ENCODE assay signal across 18 mouse cellular contexts in the genomic region with DNA sequence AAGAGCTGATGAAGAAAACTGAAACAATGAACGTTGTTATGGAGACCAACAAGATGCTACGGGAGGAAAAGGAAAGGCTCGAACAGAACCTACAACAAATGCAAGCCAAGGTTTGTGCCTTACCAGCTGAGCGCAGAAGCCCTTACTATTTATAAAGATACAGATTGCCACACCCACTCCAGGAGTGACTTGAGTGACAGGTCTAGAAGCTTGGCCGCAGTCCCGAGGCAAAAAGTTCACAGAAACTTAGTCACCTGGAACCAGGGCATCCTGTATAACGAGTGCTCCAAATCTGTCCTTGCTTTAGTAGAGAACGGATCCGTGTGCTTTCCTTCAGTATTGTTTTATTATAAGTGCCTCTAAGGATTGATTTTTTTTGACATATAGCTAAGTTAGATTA. TPM values are rescaled to one million over a fixed set of nuclear protein-coding genes. Genes with fewer than 3 reads are reported as not detected.
A peak's percentile ranks its signal among the peaks of the same experiment; 100 is the strongest.
DNase-seq lines count a peak whose midpoint lies in the region; ATAC-seq and TF ChIP-seq lines count a peak whose summit lies in the region.
"Had no signal": no experiment of that assay in that cellular context is flagged by ENCODE, and none has a peak within 500 bp of the region (broad histone marks: within the 10 kb centered on the region; RNA-seq: fewer than 3 reads in every experiment).

No protein-coding gene starts in this region.

- no peak for ATAC-seq in kidney, embryonic 14.5 days (ENCODE audit: low FRiP score, low TSS enrichment)
- ATAC-seq in heart, embryonic 15.5 days (replicated peaks; ENCODE audit: insufficient number of reproducible peaks, insufficient read depth, low FRiP score, low read depth), result 0 out of 2 replicates have a peak, but pooled peaks have one; percentile 43
- no peak for ATAC-seq in hindbrain, embryonic 11.5 days (ENCODE audit: low FRiP score)
- ATAC-seq: forebrain, embryonic 16.5 days; midbrain, embryonic 13.5 days had no signal

- no peak overlapping the region for H3K4me2 ChIP-seq in kidney, embryonic 14.5 days (replicated peaks; ENCODE audit: low read depth, low read length)
- no peak overlapping the region for H3K4me2 ChIP-seq in heart, embryonic 15.5 days
- no peak overlapping the region for H3K4me2 ChIP-seq in hindbrain, embryonic 11.5 days (replicated peaks; ENCODE audit: low read depth, low read length)
- H3K4me2 ChIP-seq: heart, embryonic 13.5 days; limb, embryonic 12.5 days; midbrain, embryonic 13.5 days had no signal

- no peaks in the 10 kb centered on the region for H3K4me1 ChIP-seq in kidney, embryonic 14.5 days (ENCODE audit: control insufficient read depth, insufficient read depth, low read length)
- H3K4me1 ChIP-seq in ES-E14 (ENCODE audit: control insufficient read depth in 2 of 2, insufficient read depth in 2 of 2, low read length in 2 of 2, poor library complexity in 1 of 2), result no peaks in the 10 kb centered on the region
- H3K4me1 ChIP-seq in heart, embryonic 15.5 days (replicated peaks), result no peaks in the 10 kb centered on the region
- no peaks in the 10 kb centered on the region for H3K4me1 ChIP-seq in hindbrain, embryonic 11.5 days (replicated peaks; ENCODE audit: control insufficient read depth, insufficient read depth, low read length)
- H3K4me1 ChIP-seq: heart, embryonic 13.5 days; limb, embryonic 12.5 days; midbrain, embryonic 13.5 days had no signal

- no peaks in the 10 kb centered on the region for H3K9me3 ChIP-seq in kidney, embryonic 14.5 days (ENCODE audit: control insufficient read depth, low read length)
- H3K9me3 ChIP-seq in ES-E14 (ENCODE audit: control insufficient read depth, insufficient read depth, low read depth, low read length), result no peaks in the 10 kb centered on the region
- no peaks in the 10 kb centered on the region for H3K9me3 ChIP-seq in heart, embryonic 15.5 days (replicated peaks)
- no peaks in the 10 kb centered on the region for H3K9me3 ChIP-seq in hindbrain, embryonic 11.5 days (ENCODE audit: control insufficient read depth, low read length)
- H3K9me3 ChIP-seq: heart, embryonic 13.5 days; limb, embryonic 12.5 days; midbrain, embryonic 13.5 days had no signal

- in situ Hi-C loops in ES-E14 (cut with MboI; ENCODE audit: low sequenced_read_pairs in 2 of 2, unreplicated experiment in 2 of 2), result loop anchor here in 1 of 2 experiments (25.0 kb wide), 1 partner anchor 937 kb away; no protein-coding TSS in a partner anchor

- H3K4me3 ChIP-seq in kidney, embryonic 14.5 days (ENCODE audit: low read length), result no peak overlapping the region
- H3K4me3 ChIP-seq in ES-E14 (ENCODE audit: insufficient read depth in 1 of 2, low read depth in 1 of 2, low read length in 2 of 2, poor library complexity in 1 of 2, severe bottlenecking in 1 of 2), result no peak overlapping the region
- no peak overlapping the region for H3K4me3 ChIP-seq in heart, embryonic 15.5 days
- no peak overlapping the region for H3K4me3 ChIP-seq in hindbrain, embryonic 11.5 days (ENCODE audit: low read depth, low read length)
- H3K4me3 ChIP-seq: heart, embryonic 13.5 days; limb, embryonic 12.5 days; midbrain, embryonic 13.5 days had no signal

- peak; percentile 45 for DNase-seq in kidney, adult 18-20 months
- no peak for DNase-seq in ES-E14 (ENCODE audit: low read depth, low spot score)
- peak; percentile 13 for DNase-seq in kidney, postnatal 10 days
- no peak for DNase-seq in hindbrain, embryonic 11.5 days (ENCODE audit: low spot score)
- DNase-seq in frontal cortex, postnatal 14 days (ENCODE audit: low spot score in 2 of 2), result no peak
- DNase-seq: adrenal gland, postnatal 25 days; cerebellum, adult 9-10 months; embryo, embryonic 11 days; right cerebral cortex, adult 18-20 months; spleen, adult 18-20 months; thymus, postnatal 36 days had no signal

- H3K9ac ChIP-seq in kidney, embryonic 14.5 days (ENCODE audit: low read depth, low read length), result no peak overlapping the region
- H3K9ac ChIP-seq in ES-E14 (ENCODE audit: insufficient read depth, low read depth, low read length, poor library complexity, severe bottlenecking), result no peak overlapping the region
- H3K9ac ChIP-seq in heart, embryonic 15.5 days, result no peak overlapping the region
- H3K9ac ChIP-seq in hindbrain, embryonic 11.5 days (ENCODE audit: low read depth, low read length), result no peak overlapping the region
- H3K9ac ChIP-seq: heart, embryonic 13.5 days; limb, embryonic 12.5 days; midbrain, embryonic 13.5 days had no signal

- no peaks in the 10 kb centered on the region for H3K27me3 ChIP-seq in kidney, embryonic 14.5 days (ENCODE audit: control insufficient read depth, insufficient read depth, low read length)
- no peaks in the 10 kb centered on the region for H3K27me3 ChIP-seq in heart, embryonic 15.5 days
- no peaks in the 10 kb centered on the region for H3K27me3 ChIP-seq in hindbrain, embryonic 11.5 days (ENCODE audit: control insufficient read depth, insufficient read depth, low read length)
- H3K27me3 ChIP-seq: heart, embryonic 13.5 days; limb, embryonic 12.5 days; midbrain, embryonic 13.5 days had no signal

- WGBS in kidney, embryonic 14.5 days, result 75% methylated on average over 9 of the region's 9 CpGs
- WGBS in heart, embryonic 15.5 days, result 61% methylated on average over 9 of the region's 9 CpGs
- WGBS in hindbrain, embryonic 11.5 days, result 89% methylated on average over 9 of the region's 9 CpGs

- peaks cover 90% of the 10 kb centered on the region for H3K36me3 ChIP-seq in kidney, embryonic 14.5 days (ENCODE audit: control insufficient read depth, insufficient read depth, low read length)
- peaks cover 30% of the 10 kb centered on the region for H3K36me3 ChIP-seq in ES-E14 (ENCODE audit: control insufficient read depth, insufficient read depth, low read length, poor library complexity, severe bottlenecking)
- H3K36me3 ChIP-seq in heart, embryonic 15.5 days, result peaks cover 86% of the 10 kb centered on the region
- H3K36me3 ChIP-seq in hindbrain, embryonic 11.5 days (ENCODE audit: control insufficient read depth, insufficient read depth, low read length), result peaks cover 9% of the 10 kb centered on the region

- H3K27ac ChIP-seq in kidney, embryonic 14.5 days (ENCODE audit: low read depth, low read length), result no peak overlapping the region
- peak overlapping the region; percentile 60; the same call in 1 of the 2 replicates for H3K27ac ChIP-seq in ES-E14 (ENCODE audit: insufficient read depth, low read depth, low read length, poor library complexity, severe bottlenecking)
- H3K27ac ChIP-seq in heart, embryonic 15.5 days, result no peak overlapping the region
- no peak overlapping the region for H3K27ac ChIP-seq in hindbrain, embryonic 11.5 days (ENCODE audit: low read depth, low read length)
- H3K27ac ChIP-seq: heart, embryonic 13.5 days; limb, embryonic 12.5 days; macrophage; midbrain, embryonic 13.5 days had no signal

TF ChIP-seq in ES-E14, 5 proteins besides CTCF, POLR2A, EP300 and RAD21:
- no peak for TF ChIP-seq HCFC1 (IDR thresholded peaks at IDR 0.05; ENCODE audit: borderline replicate concordance, insufficient read depth, low read length)
- TF ChIP-seq MAFK (IDR thresholded peaks at IDR 0.05; ENCODE audit: insufficient read depth, low read depth, low read length), result no peak
- no peak for TF ChIP-seq ZC3H11A (IDR thresholded peaks at IDR 0.05; ENCODE audit: borderline replicate concordance, low read depth, low read length)
- TF ChIP-seq CHD2 (IDR thresholded peaks at IDR 0.05; ENCODE audit: low read depth, low read length), result no peak

RNA-seq across cellular contexts. Expression of a gene that starts 32.8 kb away (rescaled TPM):
- 35.5 and 36.1 TPM in 2 replicates for polyA plus RNA-seq in kidney, embryonic 14.5 days (2014; fragmentation: Nextera tagmentation; extraction: Ambion mirVana)
- 35.9 and 38.2 TPM in 2 replicates for total RNA-seq in ES-E14 (2012; rRNA removed)
- polyA plus RNA-seq in heart, embryonic 15.5 days (2015; fragmentation: Nextera tagmentation; extraction: Ambion mirVana), result 33.0 and 38.2 TPM in 2 replicates
- polyA plus RNA-seq in hindbrain, embryonic 11.5 days (2014; fragmentation: Nextera tagmentation; extraction: Ambion mirVana), result 37.2 and 45.9 TPM in 2 replicates

RNA-seq across cellular contexts. Expression of a gene that starts 33.0 kb away (rescaled TPM):
- 188 and 196 TPM in 2 replicates for polyA plus RNA-seq in kidney, embryonic 14.5 days (2014; fragmentation: Nextera tagmentation; extraction: Ambion mirVana)
- 227 and 271 TPM in 2 replicates for total RNA-seq in ES-E14 (2012; rRNA removed)
- 107 and 129 TPM in 2 replicates for polyA plus RNA-seq in heart, embryonic 15.5 days (2015; fragmentation: Nextera tagmentation; extraction: Ambion mirVana)
- polyA plus RNA-seq in hindbrain, embryonic 11.5 days (2014; fragmentation: Nextera tagmentation; extraction: Ambion mirVana), result 170 and 199 TPM in 2 replicates

RNA-seq across cellular contexts. Expression of a gene that starts 40.3 kb away (rescaled TPM):
- polyA plus RNA-seq in kidney, embryonic 14.5 days (2014; fragmentation: Nextera tagmentation; extraction: Ambion mirVana), result 0.87 and 0.89 TPM in 2 replicates
- 0.16 and 0.22 TPM in 2 replicates for total RNA-seq in ES-E14 (2012; rRNA removed)
- 0.30 and 0.91 TPM in 2 replicates for polyA plus RNA-seq in heart, embryonic 15.5 days (2015; fragmentation: Nextera tagmentation; extraction: Ambion mirVana)
- 0.54 and 0.71 TPM in 2 replicates for polyA plus RNA-seq in hindbrain, embryonic 11.5 days (2014; fragmentation: Nextera tagmentation; extraction: Ambion mirVana)
- polyA plus RNA-seq: macrophage had no signal

Comparison
In these comparisons a context has a peak if more than half of its experiments do, and no peak if none do; other contexts are left out.
1. DNase-seq: peak in kidney, adult 18-20 months (single experiment) and kidney, postnatal 10 days (single experiment); none in ES-E14 (single experiment), hindbrain, embryonic 11.5 days (single experiment) and frontal cortex, postnatal 14 days (0 of 2).